In genomic region chr14:57372348-57373102, GRCm38 (mm10) we compare ENCODE assay signal across 8 mouse cellular contexts. TPM values are rescaled to one million over a fixed set of nuclear protein-coding genes. Genes with fewer than 3 reads are reported as not detected.
DNase-seq lines count a peak whose midpoint lies in the region; ATAC-seq lines count a peak whose summit lies in the region.
"Had no signal": no experiment of that assay in that cellular context is flagged by ENCODE, and none has a peak within 500 bp of the region (broad histone marks: within the 10 kb centered on the region; RNA-seq: fewer than 3 reads in every experiment).

No protein-coding gene starts in this region.

- DNase-seq in NIH3T3 (ENCODE audit: low read depth), result peak; percentile 86
- DNase-seq in c-Kit-positive CD71-negative TER-119-negative erythroid progenitor cells, embryonic 14.5 days (ENCODE audit: low read depth), result peak; percentile 85
- DNase-seq in forebrain, embryonic 14.5 days (ENCODE audit: low spot score), result peak; percentile 91
- peak; percentile 60 to 84 for DNase-seq in layer of hippocampus, postnatal 25 days (ENCODE audit: extremely low spot score in 1 of 2, low spot score in 1 of 2)
- DNase-seq in right cerebral cortex, postnatal 14 days, result peak; percentile 75

- no peak overlapping the region for H3K9ac ChIP-seq in forebrain, embryonic 14.5 days (ENCODE audit: low read length)
- H3K9ac ChIP-seq in hindbrain, embryonic 13.5 days, result 0 out of 2 replicates have a peak overlapping the region, but pooled peaks have one; percentile 15
- H3K9ac ChIP-seq: midbrain, embryonic 12.5 days had no signal

- H3K4me2 ChIP-seq in forebrain, embryonic 14.5 days (ENCODE audit: low read length), result no peak overlapping the region
- H3K4me2 ChIP-seq in hindbrain, embryonic 13.5 days, result no peak overlapping the region
- H3K4me2 ChIP-seq: midbrain, embryonic 12.5 days had no signal

- no peak overlapping the region for H3K4me3 ChIP-seq in forebrain, embryonic 14.5 days (ENCODE audit: low read depth, low read length)
- no peak overlapping the region for H3K4me3 ChIP-seq in hindbrain, embryonic 13.5 days
- H3K4me3 ChIP-seq: midbrain, embryonic 12.5 days had no signal

- H3K36me3 ChIP-seq in forebrain, embryonic 14.5 days (ENCODE audit: control insufficient read depth, insufficient read depth, low read length), result no peaks in the 10 kb centered on the region
- no peaks in the 10 kb centered on the region for H3K36me3 ChIP-seq in hindbrain, embryonic 13.5 days
- H3K36me3 ChIP-seq: midbrain, embryonic 12.5 days had no signal

- no peaks in the 10 kb centered on the region for H3K9me3 ChIP-seq in forebrain, embryonic 14.5 days (replicated peaks; ENCODE audit: control insufficient read depth, low read length)
- H3K9me3 ChIP-seq in hindbrain, embryonic 13.5 days, result no peaks in the 10 kb centered on the region
- H3K9me3 ChIP-seq: midbrain, embryonic 12.5 days had no signal

- 43% methylated on average over 8 of the region's 8 CpGs for WGBS in forebrain, embryonic 14.5 days
- WGBS in hindbrain, embryonic 13.5 days, result 51% methylated on average over 8 of the region's 8 CpGs

- no peak overlapping the region for H3K27ac ChIP-seq in forebrain, embryonic 14.5 days (ENCODE audit: low read depth, low read length)
- H3K27ac ChIP-seq in hindbrain, embryonic 13.5 days, result no peak overlapping the region
- H3K27ac ChIP-seq: midbrain, embryonic 12.5 days had no signal

- ATAC-seq in forebrain, embryonic 14.5 days, result peak; percentile 81; the same call in 1 of the 2 replicates
- ATAC-seq in hindbrain, embryonic 13.5 days (ENCODE audit: low FRiP score), result peak; percentile 69; the same call in 1 of the 2 replicates
- peak; percentile 97 for ATAC-seq in megakaryocyte progenitor cell, adult 5-6 weeks (replicated peaks; ENCODE audit: poor library complexity)

- no peaks in the 10 kb centered on the region for H3K4me1 ChIP-seq in forebrain, embryonic 14.5 days (ENCODE audit: control insufficient read depth, insufficient read depth, low read length)
- H3K4me1 ChIP-seq in hindbrain, embryonic 13.5 days (replicated peaks), result no peaks in the 10 kb centered on the region
- H3K4me1 ChIP-seq: midbrain, embryonic 12.5 days had no signal

- no peaks in the 10 kb centered on the region for H3K27me3 ChIP-seq in forebrain, embryonic 14.5 days (replicated peaks; ENCODE audit: control insufficient read depth, insufficient read depth, low read length)
- H3K27me3 ChIP-seq in hindbrain, embryonic 13.5 days, result 0 out of 2 replicates have a peak, but pooled peaks cover 2% of the 10 kb centered on the region
- H3K27me3 ChIP-seq: midbrain, embryonic 12.5 days had no signal

RNA-seq across cellular contexts. Expression of gene Cryl1, which starts 25.8 kb away (rescaled TPM):
- polyA plus RNA-seq in forebrain, embryonic 14.5 days (2014; fragmentation: Nextera tagmentation; extraction: Ambion mirVana), result 9.0 and 9.9 TPM in 2 replicates
- polyA plus RNA-seq in hindbrain, embryonic 13.5 days (2015; fragmentation: Nextera tagmentation; extraction: Ambion mirVana), result 9.2 and 10.8 TPM in 2 replicates
- 10 to 100 TPM; 18.1 to 21.4 TPM for total RNA-seq in layer of hippocampus, postnatal 25 days (2021)
- total RNA-seq in megakaryocyte progenitor cell, adult 5-6 weeks (2015), result 21.8 and 22.8 TPM in 2 replicates
- 18.2 and 23.0 TPM in 2 replicates for total RNA-seq in megakaryocyte progenitor cell, adult 5-6 weeks (2017)

RNA-seq across cellular contexts. Expression of gene Ift88, which starts 51.3 kb away (rescaled TPM):
- polyA plus RNA-seq in forebrain, embryonic 14.5 days (2014; fragmentation: Nextera tagmentation; extraction: Ambion mirVana), result 15.4 and 16.7 TPM in 2 replicates
- 21.1 and 23.1 TPM in 2 replicates for polyA plus RNA-seq in hindbrain, embryonic 13.5 days (2015; fragmentation: Nextera tagmentation; extraction: Ambion mirVana)
- 10 to 100 TPM; 12.9 to 13.9 TPM for total RNA-seq in layer of hippocampus, postnatal 25 days (2021)
- total RNA-seq in megakaryocyte progenitor cell, adult 5-6 weeks (2015), result 6.9 and 8.6 TPM in 2 replicates
- 6.6 and 15.0 TPM in 2 replicates for total RNA-seq in megakaryocyte progenitor cell, adult 5-6 weeks (2017)
